Mouse (Mus musculus) pancreas, adult 10 weeks (tissue): Measurements from ENCODE around the gene Abcg8. TPM values are rescaled to one million over a fixed set of nuclear protein-coding genes. Genes with fewer than 3 reads are reported as not detected.

Experiments
- polyA plus RNA-seq: library from polyadenylated mRNA; stranded (reverse); fragments of 350-450 nt; fragmentation: Illumina TruSeq; extraction: RNeasy Lipid Tissue Mini Kit (QIAGEN cat#74804); gene quantifications from one replicate; pipeline ENCODE4 v1.2.3, GENCODE M21; 2015; ENCODE audit warnings: low read depth, low replicate concordance; ENCODE audit not compliant: insufficient read depth

Gene Abcg8
- polyA plus RNA-seq, result 1.1 TPM

GRCm38 (mm10) chr17:84675951-84676366 is at the start of gene Abcg8:
Gene Abcg8, plus strand, starts transcription at chr17:84676302.

GRCm38 (mm10) chr17:84682734-84683717 is 6.9 kb downstream of the Abcg8 start, which contains the start of gene Abcg5:
Gene Abcg5, minus strand, starts transcription at chr17:84683011.

Other genes starting within 250 kb of the Abcg8 start
- 5.0 TPM for gene Thada, start 210.1 kb upstream of the Abcg8 start, polyA plus RNA-seq
- gene Plekhh2, start 164.4 kb upstream of the Abcg8 start, polyA plus RNA-seq, result 2.0 TPM
- 3.5 TPM for gene Dync2li1, start 49.8 kb upstream of the Abcg8 start, polyA plus RNA-seq
- 1.8 TPM for gene Abcg5, start 6.7 kb downstream of the Abcg8 start, polyA plus RNA-seq
- gene Lrpprc, start 114.5 kb downstream of the Abcg8 start, polyA plus RNA-seq, result 6.3 TPM